Mouse (Mus musculus) testis, adult 2 months (tissue): ENCODE data around the gene Tmc6. TPM values are rescaled to one million over a fixed set of nuclear protein-coding genes. Genes with fewer than 3 reads are reported as not detected.

Experiments used
- H3K27ac ChIP-seq: fragments of 200-500 bp; 2 replicates; pipeline ENCODE4 v1.5.1; 2012; ENCODE audit warnings: low read depth, low read length; ENCODE audit not compliant: control insufficient read depth, insufficient read depth
- H3K27me3 ChIP-seq: fragments of 200-500 bp; 2 replicates; pipeline ENCODE4 v1.6.1; 2012; ENCODE audit warnings: mild to moderate bottlenecking, low read length, moderate library complexity; ENCODE audit not compliant: control insufficient read depth, insufficient read depth
- H3K36me3 ChIP-seq: fragments of 200-500 bp; 2 replicates; pipeline ENCODE4 v1.6.1; 2012; ENCODE audit warnings: mild to moderate bottlenecking, low read length; ENCODE audit not compliant: control insufficient read depth, insufficient read depth
- H3K4me1 ChIP-seq: fragments of 200-500 bp; 2 replicates; pipeline ENCODE4 v1.6.1; 2012; ENCODE audit warnings: low read length; ENCODE audit not compliant: control insufficient read depth, insufficient read depth
- H3K4me3 ChIP-seq: fragments of 200-500 bp; 2 replicates; pipeline ENCODE4 v1.5.1; 2012; ENCODE audit warnings: low read depth, mild to moderate bottlenecking, low read length, moderate library complexity, mixed read lengths; ENCODE audit not compliant: control insufficient read depth
- CTCF ChIP-seq: fragments of 200-500 bp; IDR thresholded peaks from 2 replicates; pipeline ENCODE4 v1.5.1; 2012; ENCODE audit warnings: low read depth, mild to moderate bottlenecking, inconsistent platforms, low read length, moderate library complexity; ENCODE audit not compliant: control insufficient read depth, insufficient read depth, insufficient replicate concordance
- POLR2A ChIP-seq: fragments of 200-500 bp; IDR thresholded peaks from 2 replicates; pipeline ENCODE4 v1.6.1; 2012; ENCODE audit warnings: low read depth, mild to moderate bottlenecking, inconsistent platforms, low read length, moderate library complexity; ENCODE audit not compliant: control insufficient read depth
- polyA plus RNA-seq: library from polyadenylated mRNA; depleted of rRNA; stranded (reverse); fragments of >200 nt; gene quantifications from 2 replicates; pipeline ENCODE4 v1.2.3, GENCODE M21; 2012; rRNA removed

The Tmc6 gene
- polyA plus RNA-seq, 1 experiment: 9.7 TPM

DNA sequence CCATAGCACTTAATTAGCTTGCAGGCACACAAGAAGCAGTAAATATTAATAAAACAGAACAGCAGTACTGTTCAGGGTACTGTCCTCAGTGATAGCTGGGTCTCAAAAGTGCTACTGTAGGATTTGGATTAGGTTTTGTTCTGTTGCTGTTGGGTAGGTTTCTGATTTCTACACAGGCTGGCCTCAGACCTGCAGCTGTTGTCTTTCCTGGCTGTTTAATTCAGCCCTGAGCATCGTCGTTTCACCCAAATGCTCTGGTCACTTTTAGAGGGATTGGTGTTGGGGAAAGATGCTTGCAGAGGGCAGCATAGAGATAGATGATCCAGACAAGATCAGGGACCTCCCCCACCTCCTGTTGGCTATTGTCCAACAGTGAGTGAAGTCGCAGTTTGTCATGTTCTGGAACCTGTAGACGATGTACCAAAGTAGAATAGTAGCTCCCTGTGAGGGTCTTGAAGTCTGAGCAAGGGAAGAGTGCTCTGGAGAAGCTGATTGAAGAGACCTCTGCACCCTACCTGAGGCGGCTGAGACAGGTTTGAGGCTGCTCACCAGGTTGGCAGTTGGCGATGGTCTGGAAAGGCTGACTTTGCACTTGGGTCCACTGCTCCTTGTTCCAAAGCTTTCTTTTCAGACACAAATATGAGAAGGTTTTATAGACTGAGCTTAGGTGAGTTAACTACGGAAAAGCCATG, 52.1 kb downstream of the Tmc6 start:
- Histone ChIP-seq H3K4me1 (no peaks in the 10 kb centered on the region), H3K4me3 (no peak overlapping the region), H3K36me3 (no peaks in the 10 kb centered on the region), H3K27me3 (no peaks in the 10 kb centered on the region), H3K27ac (no peak overlapping the region)
- no peak for TF ChIP-seq POLR2A
- TF ChIP-seq CTCF: no peak

DNA sequence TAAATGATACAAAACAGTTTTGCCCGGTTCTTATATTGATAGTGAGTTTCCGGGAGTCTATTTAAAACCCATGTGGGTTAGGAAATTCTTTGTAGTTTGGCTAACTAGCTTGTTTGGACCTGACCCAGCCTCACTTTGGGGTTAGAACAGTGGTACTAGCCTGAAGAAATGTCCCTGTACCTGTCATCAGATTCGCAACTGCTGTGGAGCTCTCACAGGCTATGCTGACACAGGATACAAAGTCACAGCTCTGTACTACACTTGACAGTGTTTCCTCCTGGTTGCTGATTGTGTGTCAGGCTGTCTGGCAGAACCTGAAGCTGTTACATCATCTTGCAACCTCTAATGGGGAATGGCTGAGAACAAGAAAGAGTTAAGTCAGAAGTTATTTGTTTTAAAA, 52.7 kb downstream of the Tmc6 start:
- TF ChIP-seq POLR2A (no peak), CTCF (no peak)
- Histone ChIP-seq H3K27ac (no peak overlapping the region), H3K27me3 (no peaks in the 10 kb centered on the region), H3K4me3 (no peak overlapping the region), H3K4me1 (no peaks in the 10 kb centered on the region), H3K36me3 (no peaks in the 10 kb centered on the region)

DNA sequence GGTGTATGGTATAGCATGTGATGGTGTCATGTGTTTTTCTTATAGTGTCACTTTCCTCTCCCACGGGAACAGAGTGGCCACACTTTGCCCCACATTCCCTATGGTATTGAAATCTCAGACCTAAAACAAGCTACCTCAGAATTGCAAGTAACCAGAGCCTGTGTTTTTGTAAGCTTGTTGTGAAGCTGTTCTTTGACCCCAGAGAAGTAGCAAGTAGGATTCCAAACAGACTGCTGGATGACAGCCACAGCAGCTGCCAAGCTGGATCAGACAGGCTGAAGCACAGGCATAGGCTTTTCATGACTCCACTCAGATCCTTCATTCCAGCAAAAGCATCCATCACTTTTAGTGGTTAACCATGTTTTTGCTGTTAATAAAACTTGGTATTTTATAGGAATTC, 53.2 kb downstream of the Tmc6 start:
- no peaks in the 10 kb centered on the region for H3K27me3 ChIP-seq
- no peaks in the 10 kb centered on the region for H3K36me3 ChIP-seq
- H3K4me1 ChIP-seq: no peaks in the 10 kb centered on the region
- no peak overlapping the region for H3K4me3 ChIP-seq
- H3K27ac ChIP-seq: no peak overlapping the region
- TF ChIP-seq CTCF: no peak
- no peak for TF ChIP-seq POLR2A

DNA sequence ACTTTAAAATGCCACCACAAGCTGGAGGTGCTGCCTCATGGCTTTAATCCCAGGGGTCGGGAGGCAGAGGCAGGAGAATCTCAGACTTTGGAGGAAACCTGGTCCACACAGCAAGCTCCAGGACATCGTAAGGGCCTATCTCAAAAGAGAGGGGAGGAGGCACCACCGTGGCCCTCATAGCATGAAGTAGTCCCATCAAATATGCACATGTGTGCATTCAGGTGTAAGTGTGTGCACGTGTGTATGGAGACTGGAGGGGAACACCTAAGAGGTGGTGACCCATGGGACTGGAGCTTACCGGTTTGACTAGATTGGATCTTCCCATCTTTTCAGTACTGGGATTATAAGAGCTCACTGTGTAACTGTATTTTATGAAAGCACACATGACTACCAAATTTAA, 53.8 kb downstream of the Tmc6 start:
- Histone ChIP-seq H3K27ac (no peak overlapping the region), H3K4me3 (no peak overlapping the region), H3K4me1 (no peaks in the 10 kb centered on the region)

DNA sequence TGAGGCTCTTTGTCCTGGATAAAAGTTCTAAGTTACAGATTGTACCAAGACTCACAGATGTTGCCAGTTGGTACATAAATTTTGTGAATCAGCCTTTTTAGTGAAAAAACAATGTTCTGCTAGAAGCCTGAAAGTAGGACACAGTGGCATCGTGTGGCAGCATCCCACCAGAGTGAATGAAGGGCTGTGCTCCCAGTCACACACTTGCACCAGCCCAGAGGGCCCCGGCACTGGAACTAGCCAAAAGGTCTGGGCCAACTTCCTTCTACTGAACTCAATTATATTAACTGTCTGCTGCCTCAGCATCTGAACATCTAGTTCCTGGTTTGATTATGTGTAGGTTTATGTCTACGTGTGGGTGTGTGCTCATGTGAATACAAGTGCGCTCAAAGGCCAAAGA, 55.0 kb downstream of the Tmc6 start:
- no peak overlapping the region for H3K4me3 ChIP-seq
- no peak overlapping the region for H3K27ac ChIP-seq
- no peaks in the 10 kb centered on the region for H3K36me3 ChIP-seq
- TF ChIP-seq POLR2A: no peak
- TF ChIP-seq CTCF: no peak
- H3K4me1 ChIP-seq: no peaks in the 10 kb centered on the region
- no peaks in the 10 kb centered on the region for H3K27me3 ChIP-seq

More for the DNA sequence above, 53.8 kb downstream of the Tmc6 start:
- Histone ChIP-seq H3K27me3 (no peaks in the 10 kb centered on the region), H3K36me3 (no peaks in the 10 kb centered on the region)
- no peak for TF ChIP-seq CTCF
- TF ChIP-seq POLR2A: no peak

DNA sequence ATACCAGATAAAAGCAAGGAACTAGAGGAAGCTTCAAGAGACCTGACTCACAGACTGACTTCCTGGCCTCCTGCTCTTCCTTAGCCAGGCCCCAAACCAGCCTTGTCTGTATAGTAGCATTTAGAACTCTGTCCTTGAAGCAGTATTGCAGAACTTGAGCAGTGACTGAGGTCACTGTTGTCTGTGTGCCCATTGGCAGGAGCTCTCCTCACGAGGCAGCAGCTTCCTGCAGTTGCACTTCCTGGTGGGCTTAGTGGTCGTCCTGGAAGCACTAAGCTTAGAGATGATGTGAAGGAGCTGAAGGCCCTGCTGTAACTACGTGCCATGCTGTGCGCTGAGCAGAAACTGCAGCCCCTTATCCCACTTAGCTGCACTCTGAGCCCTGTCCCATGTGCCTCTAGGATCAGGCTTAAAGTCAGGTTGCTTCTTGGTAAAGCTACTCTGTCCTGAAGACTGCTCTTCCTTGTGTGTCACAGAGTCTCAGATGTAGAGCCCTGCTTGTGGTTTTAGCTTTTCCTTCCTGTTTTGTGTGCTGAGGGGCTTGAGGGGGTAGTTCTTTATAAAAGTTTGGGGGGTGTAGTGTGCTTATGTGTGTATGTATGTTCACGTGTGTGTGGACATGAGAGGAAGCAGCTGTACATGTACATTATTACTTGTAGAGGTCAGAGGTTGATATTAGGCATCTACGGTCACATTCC, 57.2 kb downstream of the Tmc6 start:
- no peaks in the 10 kb centered on the region; the same call in 1 of the 2 replicates for H3K36me3 ChIP-seq
- H3K27ac ChIP-seq: no peak overlapping the region
- H3K4me3 ChIP-seq: no peak overlapping the region
- no peak for TF ChIP-seq CTCF
- no peak for TF ChIP-seq POLR2A
- H3K27me3 ChIP-seq: no peaks in the 10 kb centered on the region
- no peaks in the 10 kb centered on the region for H3K4me1 ChIP-seq

DNA sequence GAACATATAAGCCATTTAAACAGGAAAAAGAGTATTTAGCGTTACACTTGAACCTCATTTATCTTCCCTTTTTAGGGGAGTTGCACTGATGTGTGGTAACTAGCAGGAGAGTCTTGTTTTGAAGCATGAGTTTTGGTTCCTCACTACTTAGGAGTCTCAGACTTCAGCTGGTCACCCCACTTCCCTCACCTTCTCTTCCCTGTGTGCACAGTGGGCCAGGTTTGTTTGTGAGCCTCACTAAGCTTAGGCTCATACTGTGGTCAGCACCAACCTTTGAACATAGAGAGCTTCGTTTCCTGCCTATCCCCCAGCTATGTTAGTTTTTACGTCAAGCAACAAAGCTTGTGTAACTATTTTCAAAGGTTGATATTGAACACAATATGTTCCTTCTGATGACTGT, 63.2 kb downstream of the Tmc6 start:
- Histone ChIP-seq H3K27me3 (no peaks in the 10 kb centered on the region), H3K4me3 (no peak overlapping the region), H3K36me3 (peaks cover 4% of the 10 kb centered on the region; the same call in 1 of the 2 replicates), H3K27ac (no peak overlapping the region), H3K4me1 (no peaks in the 10 kb centered on the region)
- TF ChIP-seq CTCF (no peak), POLR2A (no peak)

Other genes with a start within 250 kb of the Tmc6 start
- 25.4 and 28.0 TPM in 2 replicates for gene Tnrc6c, start 127.9 kb downstream of the Tmc6 start, polyA plus RNA-seq
- 1.2 TPM in 2 replicates for gene Tmc8, start 122 bp downstream of the Tmc6 start, polyA plus RNA-seq
- not detected in 2 replicates for gene 6030468B19Rik, start 15.5 kb upstream of the Tmc6 start, polyA plus RNA-seq
- gene Gm20708, start 27.5 kb upstream of the Tmc6 start, polyA plus RNA-seq: 1.0 TPM in 1 of 2 replicates, not detected in the other
- gene Syngr2, start 27.5 kb upstream of the Tmc6 start, polyA plus RNA-seq: 21.3 and 32.5 TPM in 2 replicates
- 4.0 and 5.7 TPM in 2 replicates for gene Afmid, start 43.7 kb upstream of the Tmc6 start, polyA plus RNA-seq
- 4.8 and 5.8 TPM in 2 replicates for gene Tk1, start 43.9 kb upstream of the Tmc6 start, polyA plus RNA-seq
- 46.1 and 46.3 TPM in 2 replicates for gene Birc5, start 67.1 kb upstream of the Tmc6 start, polyA plus RNA-seq
- gene Tmem235, start 78.6 kb upstream of the Tmc6 start, polyA plus RNA-seq: 5.3 and 6.1 TPM in 2 replicates
- 2.1 and 2.5 TPM in 2 replicates for gene Tha1, start 91.3 kb upstream of the Tmc6 start, polyA plus RNA-seq
- gene Socs3, start 187.8 kb upstream of the Tmc6 start, polyA plus RNA-seq: 0.51 and 0.61 TPM in 2 replicates
- gene Pgs1, start 204.1 kb upstream of the Tmc6 start, polyA plus RNA-seq: 55.3 and 59.6 TPM in 2 replicates